Mouse (Mus musculus) lung, adult 2 months (tissue): Measurements from ENCODE around the gene Nek5.

Source experiments
- CTCF ChIP-seq: fragments of 200-500 bp; IDR thresholded peaks from 2 replicates; pipeline ENCODE4 v1.5.1; 2011; ENCODE audit warnings: mild to moderate bottlenecking, low read length, control low read depth; ENCODE audit not compliant: insufficient read depth
- POLR2A ChIP-seq: fragments of 200-500 bp; IDR thresholded peaks from 2 replicates; pipeline ENCODE4 v1.6.1; 2011; ENCODE audit warnings: low read depth, mild to moderate bottlenecking, control low read depth, low read length, borderline replicate concordance; ENCODE audit errors: extremely low read depth

GRCm38 (mm10) chr8:22164431-22164830 is 39.6 kb upstream of the Nek5 start:
- no peak for TF ChIP-seq CTCF
- TF ChIP-seq POLR2A = no peak
